Mouse (Mus musculus) left cerebral cortex, postnatal 36 days (tissue): ENCODE results near the gene Mid1. TPM values are rescaled to one million over a fixed set of nuclear protein-coding genes. Genes with fewer than 3 reads are reported as not detected.
A peak's percentile ranks its signal among the peaks of the same experiment; 100 is the strongest.
"Not testable (repeated sequence)": the region's sequence is repeated elsewhere in the genome, so short reads cannot be mapped to it uniquely, and the experiment has no call there.

ENCODE experiments used
- DNase-seq, 2 experiments: peaks; one replicate each; pipeline ENCODE4 v3.0.0; 2021 to 2022; ENCODE audit warnings: low spot score in 2 of 2, mixed read lengths in 1 of 2
- intact Hi-C: fragments of 180-260 bp; cut with DNase I; formaldehyde crosslinking; loops from one replicate; pipeline ENCODE4 v1.15.1; 2025
- total RNA-seq, 2 experiments: library from RNA; stranded (reverse); gene quantifications; 2 replicates each; pipeline ENCODE4 v1.2.3; 2021

Gene Mid1
- total RNA-seq, 2 experiments from 2014 or later = 12.8 to 23.1 TPM

- intact Hi-C loops, DNase-seq: not testable (repeated sequence)
Measured at GRCm38 (mm10) chrX:170005695-170006297, 320.8 kb downstream of the Mid1 start.

DNA sequence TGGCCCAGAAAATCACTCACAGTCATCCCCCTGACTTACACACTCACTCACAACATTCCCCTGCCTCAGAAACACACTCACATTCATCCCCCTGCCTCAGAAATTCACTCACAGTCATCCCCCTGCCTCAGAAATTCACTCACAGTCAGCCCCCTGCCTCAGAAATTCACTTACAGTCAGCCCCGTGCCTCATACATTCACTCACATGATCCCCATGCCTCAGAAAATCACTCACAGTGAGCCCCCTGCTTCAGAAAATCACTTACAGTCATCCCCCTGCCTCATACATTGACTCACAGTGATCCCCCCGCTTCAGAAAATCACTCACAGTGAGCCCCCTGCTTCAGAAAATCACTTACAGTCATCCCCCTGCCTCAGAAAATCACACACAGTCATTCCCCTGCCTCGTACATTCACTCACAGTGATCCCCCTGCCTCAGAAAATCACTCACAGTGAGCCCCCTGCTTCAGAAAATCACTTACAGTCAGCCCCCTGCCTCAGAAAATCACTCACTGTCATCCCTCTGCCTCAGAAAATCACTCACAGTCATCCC, 321.8 kb downstream of the Mid1 start:
- DNase-seq, intact Hi-C loops: not testable (repeated sequence)

DNA sequence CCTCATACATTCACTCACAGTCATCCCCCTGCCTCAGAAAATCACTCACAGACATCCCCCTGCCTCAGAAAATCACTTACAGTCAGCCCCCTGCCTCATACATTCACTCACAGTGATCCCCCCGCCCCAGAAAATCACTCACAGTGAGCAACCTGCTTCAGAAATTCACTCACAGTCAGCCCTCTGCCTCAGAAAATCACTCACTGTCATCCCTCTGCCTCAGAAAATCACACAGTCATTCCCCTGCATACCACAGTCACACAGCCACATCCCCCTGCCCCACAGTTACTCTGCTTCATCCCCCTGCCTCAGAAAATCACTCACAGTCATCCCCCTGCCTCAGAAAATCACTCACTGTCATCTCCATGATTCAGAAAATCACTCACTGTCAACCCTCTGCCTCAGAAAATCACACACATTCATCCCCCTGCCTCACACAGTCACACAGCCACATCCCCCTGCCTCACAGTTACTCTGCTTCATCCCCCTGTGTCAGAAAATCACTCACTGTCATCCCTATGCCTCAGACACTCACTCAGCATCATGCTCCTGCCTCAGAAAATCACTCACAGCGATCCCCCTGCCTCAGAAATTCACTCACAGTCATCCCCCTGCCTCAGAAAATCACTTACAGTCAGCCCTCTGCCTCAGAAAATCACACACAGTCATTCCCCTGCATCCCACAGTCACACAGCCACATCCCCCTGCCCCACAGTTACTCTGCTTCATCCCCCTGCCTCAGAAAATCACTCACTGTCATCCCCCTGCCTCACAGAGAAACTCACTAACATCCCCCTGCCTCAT, 322.6 kb downstream of the Mid1 start:
- DNase-seq, intact Hi-C loops: not testable (repeated sequence)

GRCm38 (mm10) chrX:170008179-170008467, 323.1 kb downstream of the Mid1 start:
- intact Hi-C loops, DNase-seq: not testable (repeated sequence)

DNA sequence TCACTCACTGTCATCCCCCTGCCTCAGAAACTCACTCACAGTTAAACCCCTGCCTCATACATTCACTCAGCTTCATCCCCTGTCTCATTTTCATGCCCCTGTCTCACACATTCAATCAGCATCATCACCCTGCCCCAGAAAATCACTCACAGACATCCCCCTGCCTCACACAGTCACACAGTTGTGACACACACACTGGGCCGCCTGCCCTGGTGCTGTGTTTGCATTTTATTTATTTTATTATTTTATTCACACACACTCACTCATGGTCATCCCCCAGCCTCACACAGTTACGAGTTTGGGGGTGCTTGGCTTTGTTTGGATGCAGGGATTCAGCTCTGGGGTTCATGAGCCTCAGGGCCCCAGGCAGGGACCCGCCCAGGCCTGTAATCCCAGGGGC, 323.6 kb downstream of the Mid1 start:
- intact Hi-C loops, DNase-seq: not testable (repeated sequence)

GRCm38 (mm10) chrX:170009016-170009750, 324.2 kb downstream of the Mid1 start, which contains the start of gene Gm21887:
TSS of gene Gm21887 (plus strand) at chrX:170009659.
- DNase-seq = peak; percentile 95 to 98
- intact Hi-C loops = not testable (repeated sequence)

GRCm38 (mm10) chrX:170009801-170010221, 324.8 kb downstream of the Mid1 start:
- intact Hi-C loops = not testable (repeated sequence)
- DNase-seq = peak; percentile 100

DNA sequence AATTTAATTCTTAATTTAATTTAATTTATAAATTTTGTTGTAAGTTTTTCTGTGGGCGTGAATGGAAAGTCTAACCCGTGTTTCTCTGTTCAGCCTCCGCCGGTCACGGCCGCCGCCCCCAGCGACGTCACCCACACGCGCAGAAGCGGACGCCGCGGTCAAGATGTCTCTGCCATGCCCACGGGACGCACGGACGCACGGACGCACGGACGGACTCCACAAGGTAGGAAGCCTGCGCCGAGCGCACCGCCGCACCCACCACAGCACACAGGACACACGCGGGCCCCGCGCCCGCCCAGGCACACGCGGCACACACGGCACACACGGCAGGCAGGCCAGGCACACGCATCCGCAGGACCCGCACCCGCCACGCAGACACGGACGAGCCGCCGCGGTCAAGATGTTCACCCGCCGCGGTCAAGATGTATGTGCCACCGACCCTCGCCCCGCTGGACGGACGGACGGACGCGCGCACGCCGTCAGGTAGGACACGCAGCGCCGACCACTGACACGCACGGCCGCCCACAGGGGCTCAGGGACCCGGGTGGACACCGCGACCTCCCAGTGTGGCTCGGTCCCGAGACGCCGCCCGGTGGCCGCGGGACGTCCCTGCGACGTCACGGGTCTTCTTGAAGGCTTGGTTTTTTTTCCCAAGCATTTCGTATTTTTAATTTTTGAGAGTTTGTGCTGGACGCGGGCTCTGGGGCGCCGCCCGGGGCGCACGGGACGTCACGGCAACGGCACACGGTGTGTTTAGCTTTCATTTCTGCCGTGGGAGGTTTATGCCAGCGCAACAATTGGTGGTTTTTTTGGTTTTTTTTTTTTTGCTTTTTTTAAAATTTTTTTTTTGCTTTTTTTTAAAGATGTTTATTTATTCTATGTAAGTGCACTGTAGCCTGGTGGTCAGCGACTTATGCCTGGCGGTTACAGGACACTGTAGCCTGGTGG, 325.9 kb downstream of the Mid1 start:
- intact Hi-C loops = not testable (repeated sequence)
- peak in 1 of 2 experiments; percentile 63 for DNase-seq

DNA sequence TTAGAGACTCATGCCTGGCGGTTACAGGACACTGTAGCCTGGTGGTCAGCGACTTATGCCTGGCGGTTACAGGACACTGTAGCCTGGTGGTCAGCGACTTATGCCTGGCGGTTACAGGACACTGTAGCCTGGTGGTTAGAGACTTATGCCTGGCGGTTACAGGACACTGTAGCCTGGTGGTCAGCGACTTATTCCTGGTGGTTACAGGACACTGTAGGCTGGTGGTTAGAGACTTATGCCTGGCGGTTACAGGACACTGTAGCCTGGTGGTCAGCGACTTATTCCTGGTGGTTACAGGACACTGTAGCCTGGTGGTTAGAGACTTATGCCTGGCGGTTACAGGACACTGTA, 326.5 kb downstream of the Mid1 start:
- DNase-seq = not testable (repeated sequence)

GRCm38 (mm10) chrX:170013421-170013820, 328.4 kb downstream of the Mid1 start:
- intact Hi-C loops, DNase-seq: not testable (repeated sequence)

More for the DNA sequence above, 326.5 kb downstream of the Mid1 start:
- intact Hi-C loops = not testable (repeated sequence)

- intact Hi-C loops = not testable (repeated sequence)
Measured at GRCm38 (mm10) chrX:170014038-170014437, 329.0 kb downstream of the Mid1 start.

DNA sequence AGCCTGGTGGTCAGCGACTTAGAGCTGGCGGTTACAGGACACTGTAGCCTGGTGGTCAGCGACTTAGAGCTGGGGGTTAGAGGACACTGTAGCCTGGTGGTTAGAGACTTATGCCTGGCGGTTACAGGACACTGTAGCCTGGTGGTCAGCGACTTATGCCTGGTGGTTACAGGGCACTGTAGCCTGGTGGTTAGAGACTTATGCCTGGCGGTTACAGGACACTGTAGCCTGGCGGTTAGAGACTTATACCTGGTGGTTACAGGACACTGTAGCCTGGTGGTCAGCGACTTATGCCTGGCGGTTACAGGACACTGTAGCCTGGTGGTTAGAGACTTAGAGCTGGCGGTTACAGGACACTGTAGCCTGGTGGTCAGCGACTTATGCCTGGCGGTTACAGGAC, 330.9 kb downstream of the Mid1 start:
- DNase-seq, intact Hi-C loops: not testable (repeated sequence)

More at GRCm38 (mm10) chrX:170014038-170014437, 329.0 kb downstream of the Mid1 start:
- not testable (repeated sequence) for DNase-seq

GRCm38 (mm10) chrX:170017333-170018245, 332.6 kb downstream of the Mid1 start:
- intact Hi-C loops = not testable (repeated sequence)
- peak in 1 of 2 experiments; percentile 60 for DNase-seq

- intact Hi-C loops = not testable (repeated sequence)
Measured at GRCm38 (mm10) chrX:170018571-170019218, 333.7 kb downstream of the Mid1 start.

DNA sequence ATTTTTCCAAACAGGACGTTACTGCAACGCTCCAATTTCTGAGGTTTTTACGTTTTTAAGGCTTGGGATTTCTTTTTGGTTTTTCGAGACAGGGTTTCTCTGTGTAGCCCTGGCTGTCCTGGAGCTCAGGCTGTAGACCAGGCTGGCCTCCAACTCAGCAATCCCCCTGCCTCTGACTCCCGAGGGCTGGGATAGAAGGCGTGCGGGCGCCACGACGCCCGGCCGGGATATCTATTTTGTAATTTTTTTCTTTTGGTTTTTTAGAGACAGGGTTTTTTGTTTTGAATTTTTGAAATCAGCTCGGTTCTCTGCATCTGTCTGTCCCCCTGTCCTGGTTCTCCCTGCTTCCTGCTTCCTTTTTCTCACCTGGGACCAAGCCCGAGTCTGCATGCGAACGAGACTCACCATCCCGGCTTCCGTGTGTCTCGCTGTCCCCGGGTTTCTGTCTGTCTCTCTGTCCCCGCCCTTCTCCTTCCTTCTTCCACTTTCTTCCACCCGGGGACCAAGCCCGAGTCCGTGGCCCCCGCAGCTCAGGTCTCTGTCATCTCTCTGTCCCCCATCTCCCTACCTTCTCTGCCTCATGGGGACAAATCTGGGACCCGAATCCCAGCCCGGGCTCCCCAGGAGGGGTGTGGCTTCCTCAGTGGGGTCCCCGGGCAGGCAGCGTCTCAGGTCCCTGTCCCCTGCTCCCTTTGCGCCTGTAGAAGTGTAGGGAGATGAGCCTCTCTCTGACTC, 334.4 kb downstream of the Mid1 start:
- DNase-seq, intact Hi-C loops: not testable (repeated sequence)

More at GRCm38 (mm10) chrX:170018571-170019218, 333.7 kb downstream of the Mid1 start:
- DNase-seq = peak in 1 of 2 experiments; percentile 52

GRCm38 (mm10) chrX:170019954-170020689, 335.1 kb downstream of the Mid1 start:
- peak; percentile 96 to 98 for DNase-seq
- intact Hi-C loops = not testable (repeated sequence)
